Mouse (Mus musculus) MEL (cell line): ENCODE results near the gene Hnrnpf. TPM values are rescaled to one million over a fixed set of nuclear protein-coding genes. Genes with fewer than 3 reads are reported as not detected.
A peak's percentile ranks its signal among the peaks of the same experiment; 100 is the strongest.

Source experiments
- DNase-seq: peaks from one replicate; pipeline ENCODE4 v3.0.0; 2011; ENCODE audit warnings: low read depth, low spot score
- H3K27ac ChIP-seq: 2 replicates; pipeline ENCODE4 v1.5.1; 2012; ENCODE audit warnings: low read depth, mild to moderate bottlenecking, control low read depth, low read length, moderate library complexity; ENCODE audit not compliant: control insufficient read depth
- H3K27me3 ChIP-seq, 2 experiments: fragments of 150-350 bp in 1 of 2; sonication (generic) in 1 of 2; 2 replicates each; pipeline ENCODE4 v1.6.1; 2012; ENCODE audit warnings: low read length in 2 of 2, mild to moderate bottlenecking in 2 of 2, improper control_type of control experiment in 1 of 2, moderate library complexity in 1 of 2; ENCODE audit not compliant: insufficient read depth in 2 of 2, control insufficient read depth in 1 of 2
- H3K36me3 ChIP-seq, 2 experiments: 2 replicates each; pipeline ENCODE4 v1.6.1; 2012 to 2014; ENCODE audit warnings: low read length in 2 of 2, improper control_type of control experiment in 1 of 2, inconsistent platforms in 1 of 2, mild to moderate bottlenecking in 1 of 2; ENCODE audit not compliant: insufficient read depth in 2 of 2, control insufficient read depth in 1 of 2
- H3K4me1 ChIP-seq, 2 experiments: fragments of 150-350 bp in 1 of 2; sonication (generic) in 1 of 2; 2 replicates each; pipeline ENCODE4 v1.6.1; 2012; ENCODE audit warnings: low read length in 2 of 2, improper control_type of control experiment in 1 of 2, mild to moderate bottlenecking in 1 of 2; ENCODE audit not compliant: insufficient read depth in 2 of 2, control insufficient read depth in 1 of 2
- H3K4me3 ChIP-seq, 2 experiments: fragments of 150-350 bp in 1 of 2; sonication (generic) in 1 of 2; 2 replicates each; pipeline ENCODE4 v1.5.1; 2012; ENCODE audit warnings: low read depth in 2 of 2, low read length in 2 of 2, mild to moderate bottlenecking in 2 of 2, moderate library complexity in 2 of 2, control low read depth in 1 of 2, improper control_type of control experiment in 1 of 2; ENCODE audit not compliant: control insufficient read depth in 1 of 2, insufficient read depth in 1 of 2
- H3K79me2 ChIP-seq: 2 replicates; pipeline ENCODE4 v1.6.1; 2012; ENCODE audit warnings: mild to moderate bottlenecking, low read length, moderate library complexity; ENCODE audit not compliant: control insufficient read depth, poor library complexity, insufficient read depth
- H3K9ac ChIP-seq: 2 replicates; pipeline ENCODE4 v1.6.1; 2012; ENCODE audit warnings: low read depth, mild to moderate bottlenecking, control low read depth, low read length, moderate library complexity; ENCODE audit not compliant: control insufficient read depth, poor library complexity, severe bottlenecking
- H3K9me3 ChIP-seq: fragments of 150-350 bp; sonication (generic); replicated peaks from 2 replicates; pipeline ENCODE4 v1.6.1; 2012; ENCODE audit warnings: mild to moderate bottlenecking, low read length, improper control_type of control experiment, moderate library complexity; ENCODE audit not compliant: insufficient read depth
- BHLHE40 ChIP-seq: IDR thresholded peaks from 2 replicates; pipeline ENCODE4 v1.6.1; 2012; ENCODE audit warnings: low read depth, mild to moderate bottlenecking, inconsistent platforms, low read length, improper control_type of control experiment, borderline replicate concordance
- CHD1 ChIP-seq: IDR thresholded peaks from 2 replicates; pipeline ENCODE4 v1.6.1; 2012; ENCODE audit warnings: low read depth, mild to moderate bottlenecking, inconsistent platforms, low read length, improper control_type of control experiment
- CHD2 ChIP-seq: IDR thresholded peaks from 2 replicates; pipeline ENCODE4 v1.6.1; 2011; ENCODE audit warnings: low read length, improper control_type of control experiment
- CTCF ChIP-seq, 3 experiments: IDR thresholded peaks in 2 of 3; conservative IDR thresholded peaks in 1 of 3; 2 replicates each; pipeline ENCODE4 v1.5.1; 2011 to 2012; ENCODE audit warnings: low read length in 3 of 3, low read depth in 2 of 3, mild to moderate bottlenecking in 2 of 3, improper control_type of control experiment in 1 of 3, inconsistent platforms in 1 of 3, mixed read lengths in 1 of 3, moderate library complexity in 1 of 3; ENCODE audit not compliant: control insufficient read depth in 1 of 3, insufficient read depth in 1 of 3, poor library complexity in 1 of 3, severe bottlenecking in 1 of 3
- E2F4 ChIP-seq: IDR thresholded peaks from 2 replicates; pipeline ENCODE4 v1.6.1; 2011; ENCODE audit warnings: low read depth, low read length, improper control_type of control experiment, borderline replicate concordance
- ELF1 ChIP-seq: IDR thresholded peaks from 2 replicates; pipeline ENCODE4 v1.6.1; 2014; ENCODE audit warnings: low read depth, mild to moderate bottlenecking, inconsistent platforms, low read length, improper control_type of control experiment, moderate library complexity
- ETS1 ChIP-seq: IDR thresholded peaks from 2 replicates; pipeline ENCODE4 v1.6.1; 2012; ENCODE audit warnings: low read depth, mild to moderate bottlenecking, inconsistent platforms, low read length, improper control_type of control experiment, moderate library complexity
- KAT2A ChIP-seq: conservative IDR thresholded peaks from 2 replicates; pipeline ENCODE4 v1.6.1; 2012; ENCODE audit warnings: low read depth, low read length, improper control_type of control experiment, inconsistent platforms
- MAFK ChIP-seq: IDR thresholded peaks from 2 replicates; pipeline ENCODE4 v1.6.1; 2011; ENCODE audit warnings: low read depth, mild to moderate bottlenecking, low read length, improper control_type of control experiment, borderline replicate concordance
- MEF2A ChIP-seq: IDR thresholded peaks from 2 replicates; pipeline ENCODE4 v1.6.1; 2014; ENCODE audit warnings: low read depth, mild to moderate bottlenecking, inconsistent platforms, low read length, improper control_type of control experiment; ENCODE audit not compliant: poor library complexity, insufficient replicate concordance, severe bottlenecking; ENCODE audit errors: extremely low read depth
- MYB ChIP-seq: IDR thresholded peaks from 2 replicates; pipeline ENCODE4 v1.6.1; 2011; ENCODE audit warnings: mild to moderate bottlenecking, low read depth, low read length, improper control_type of control experiment
- POLR2AphosphoS2 ChIP-seq: IDR thresholded peaks from 2 replicates; pipeline ENCODE4 v1.6.1; 2011; ENCODE audit warnings: low read length, improper control_type of control experiment
- RAD21 ChIP-seq: IDR thresholded peaks from 2 replicates; pipeline ENCODE4 v1.6.1; 2011; ENCODE audit warnings: mild to moderate bottlenecking, low read depth, low read length, improper control_type of control experiment
- SMC3 ChIP-seq: IDR thresholded peaks from 2 replicates; pipeline ENCODE4 v1.6.1; 2011; ENCODE audit warnings: low read depth, low read length, improper control_type of control experiment
- TAL1 ChIP-seq: IDR thresholded peaks from 2 replicates; pipeline ENCODE4 v1.6.1; 2012; ENCODE audit warnings: mild to moderate bottlenecking, inconsistent platforms, low read length, moderate library complexity, mixed read lengths
- TBP ChIP-seq: IDR thresholded peaks from 2 replicates; pipeline ENCODE4 v1.8.0; 2011; ENCODE audit warnings: low read depth, low read length, improper control_type of control experiment
- UBTF ChIP-seq: IDR thresholded peaks from 2 replicates; pipeline ENCODE4 v1.6.1; 2012; ENCODE audit warnings: low read depth, mild to moderate bottlenecking, inconsistent platforms, low read length, improper control_type of control experiment, moderate library complexity, borderline replicate concordance; ENCODE audit not compliant: insufficient read depth
- ZKSCAN1 ChIP-seq: IDR thresholded peaks from 2 replicates; pipeline ENCODE4 v1.6.1; 2012; ENCODE audit warnings: low read depth, mild to moderate bottlenecking, inconsistent platforms, low read length, improper control_type of control experiment, moderate library complexity
- ZMIZ1 ChIP-seq: IDR thresholded peaks from 2 replicates; pipeline ENCODE4 v1.6.1; 2012; ENCODE audit warnings: low read depth, mild to moderate bottlenecking, inconsistent platforms, low read length, improper control_type of control experiment, moderate library complexity
- ZNF384 ChIP-seq: IDR thresholded peaks from 2 replicates; pipeline ENCODE4 v1.6.1; 2012; ENCODE audit warnings: low read depth, mild to moderate bottlenecking, inconsistent platforms, low read length, improper control_type of control experiment
- polyA plus RNA-seq, 2 experiments: library from polyadenylated mRNA; stranded (reverse) in 1 of 2; unstranded in 1 of 2; fragments of >175 nt in 1 of 2; fragments of >200 nt in 1 of 2; gene quantifications; 2 replicates each; pipeline versions ENCODE4 v1.2.1 to v1.2.4; 2012; ENCODE audit warnings: low replicate concordance in 2 of 2, low read depth in 1 of 2; ENCODE audit not compliant: insufficient read length in 2 of 2, insufficient read depth in 1 of 2, missing spikeins in 1 of 2
- total RNA-seq: library from RNA; depleted of rRNA; stranded (reverse); fragments of 300-350 nt; gene quantifications from 2 replicates; pipeline ENCODE4 v1.2.3, GENCODE M21; 2012

Gene Hnrnpf
- total and polyA plus RNA-seq, 3 experiments = 722 to 2,287 (median 882) TPM

GRCm38 (mm10) chr6:117879408-117880115 is 20.6 kb upstream of the Hnrnpf start (continued):
- TF ChIP-seq MEF2A (no peak), RAD21 (peak; percentile 54), MAFK (no peak), CHD1 (no peak), ZMIZ1 (peak; percentile 44; the same call in 1 of the 2 replicates), KAT2A (no peak), UBTF (no peak), CTCF (IDR thresholded peaks at IDR 0.05 in 2 of 3, conservative IDR thresholded peaks at IDR 0.05 in 1 of 3; ENCODE audit: control insufficient read depth in 1 of 3, insufficient read depth in 1 of 3, low read depth in 2 of 3, low read length in 3 of 3, poor library complexity in 1 of 3, severe bottlenecking in 1 of 3) (peak; percentile 78 to 97 (median 95)), E2F4 (peak; percentile 89), POLR2AphosphoS2 (peak; percentile 87), CHD2 (no peak; the same call in 1 of the 2 replicates), MYB (no peak), ZKSCAN1 (no peak)

GRCm38 (mm10) chr6:117880394-117880838 is 19.7 kb upstream of the Hnrnpf start:
- peak; percentile 61 for DNase-seq
- TF ChIP-seq ZNF384 (no peak), ETS1 (peak; percentile 13; the same call in 1 of the 2 replicates), SMC3 (no peak), TAL1 (no peak), CHD1 (peak; percentile 90; the same call in 1 of the 2 replicates), UBTF (no peak), TBP (no peak), ELF1 (no peak), BHLHE40 (no peak; the same call in 1 of the 2 replicates)
- H3K79me2 ChIP-seq = peaks cover 11% of the 10 kb centered on the region
- H3K9me3 ChIP-seq = no peaks in the 10 kb centered on the region
- peaks cover 10 to 19% of the 10 kb centered on the region in 2 experiments for H3K4me1 ChIP-seq
- peak overlapping the region; percentile 47 to 56 for H3K4me3 ChIP-seq
- H3K9ac ChIP-seq = peak overlapping the region; percentile 96
- peaks cover 0 to 22% of the 10 kb centered on the region in 2 experiments; a peak in 2 of 4 replicates for H3K36me3 ChIP-seq
- peak overlapping the region; percentile 99 for H3K27ac ChIP-seq
- H3K27me3 ChIP-seq = no peaks in the 10 kb centered on the region
